Mouse (Mus musculus) heart, embryonic 16.5 days (tissue): ENCODE results near the gene Fbxo30. TPM values are rescaled to one million over a fixed set of nuclear protein-coding genes. Genes with fewer than 3 reads are reported as not detected.

Source experiments
- polyA plus RNA-seq: library from polyadenylated mRNA; unstranded; fragments of >200 nt; fragmentation: Nextera tagmentation; extraction: Ambion mirVana; gene quantifications from 2 replicates; pipeline ENCODE4 v1.2.1, GENCODE M21; 2015

The Fbxo30 gene
- polyA plus RNA-seq, 1 experiment from 2014 or later, result 32.6 TPM

Other genes with a start within 250 kb of the Fbxo30 start
- 0.08 and 0.12 TPM in 2 replicates for gene Grm1, start 199.0 kb upstream of the Fbxo30 start, polyA plus RNA-seq
- gene Shprh, start 131.9 kb upstream of the Fbxo30 start, polyA plus RNA-seq, result 9.7 and 10.4 TPM in 2 replicates
- 0.46 and 0.91 TPM in 2 replicates for gene Epm2a, start 62.1 kb downstream of the Fbxo30 start, polyA plus RNA-seq